Mouse (Mus musculus) cortical plate, adult 2 months (tissue): ENCODE measurements at regions not wholly inside any gene's neighbourhood (a gene's known extent, or its start where the extent isn't known, plus 50 kb on each side); places are given as distances from the start of the nearest gene placed in this dataset.

Experiments used
- CTCF ChIP-seq: fragments of 200-500 bp; IDR thresholded peaks from 2 replicates; pipeline ENCODE4 v1.5.1; 2011; ENCODE audit warnings: mild to moderate bottlenecking, control low read depth, low read length; ENCODE audit not compliant: insufficient read depth; ENCODE audit errors: extremely low read depth
- POLR2A ChIP-seq: fragments of 200-500 bp; IDR thresholded peaks from 2 replicates; pipeline ENCODE4 v1.6.1; 2011; ENCODE audit warnings: mild to moderate bottlenecking, low read length, control low read depth; ENCODE audit not compliant: insufficient read depth; ENCODE audit errors: extremely low read depth

- TF ChIP-seq CTCF (no peak), POLR2A (no peak)
Observed at GRCm38 (mm10) chr12:112264201-112264600, 118.2 kb downstream of the Kif26a start.
